Mouse (Mus musculus) neural tube, embryonic 15.5 days (tissue): ENCODE data around the gene Pde4b. TPM values are rescaled to one million over a fixed set of nuclear protein-coding genes. Genes with fewer than 3 reads are reported as not detected.

Experiments used
- ATAC-seq: fragments of 200-750 bp; cut with Nextera tagmentation; 2 replicates; pipeline ENCODE4 v1.8.0; 2017; ENCODE audit warnings: mild to moderate bottlenecking, moderate TSS enrichment, moderate library complexity; ENCODE audit not compliant: low FRiP score
- H3K27ac ChIP-seq: fragments of 300-500 bp; sonication (generic); replicated peaks from 2 replicates; pipeline ENCODE4 v1.5.1; 2015; ENCODE audit warnings: mild to moderate bottlenecking, inconsistent platforms
- H3K27me3 ChIP-seq: fragments of 300-500 bp; sonication (generic); replicated peaks from 2 replicates; pipeline ENCODE4 v1.6.1; 2015; ENCODE audit warnings: inconsistent platforms
- H3K36me3 ChIP-seq: fragments of 300-500 bp; sonication (generic); 2 replicates; pipeline ENCODE4 v1.6.1; 2015; ENCODE audit warnings: inconsistent platforms
- H3K4me1 ChIP-seq: fragments of 300-500 bp; sonication (generic); 2 replicates; pipeline ENCODE4 v1.6.1; 2015; ENCODE audit warnings: inconsistent platforms
- H3K4me2 ChIP-seq: fragments of 300-500 bp; sonication (generic); 2 replicates; pipeline ENCODE4 v1.6.1; 2015; ENCODE audit warnings: inconsistent platforms, mild to moderate bottlenecking, moderate library complexity
- H3K4me3 ChIP-seq: fragments of 300-500 bp; sonication (generic); replicated peaks from 2 replicates; pipeline ENCODE4 v1.5.1; 2015; ENCODE audit warnings: mild to moderate bottlenecking, inconsistent platforms
- H3K9ac ChIP-seq: fragments of 300-500 bp; sonication (generic); replicated peaks from 2 replicates; pipeline ENCODE4 v1.6.1; 2015; ENCODE audit warnings: mild to moderate bottlenecking, inconsistent platforms
- H3K9me3 ChIP-seq: fragments of 300-500 bp; sonication (generic); replicated peaks from 2 replicates; pipeline ENCODE4 v1.6.1; 2016; ENCODE audit warnings: inconsistent platforms
- WGBS: fragments of 180-500 bp; shearing (Covaris S2); methylation state at CpG from one replicate; pipeline ENCODE4 v1.1.7; 2015; ENCODE audit warnings: mixed read lengths; 5-methylcytosine and 5-hydroxymethylcytosine counted together
- polyA plus RNA-seq: library from polyadenylated mRNA; unstranded; fragments of >200 nt; fragmentation: Nextera tagmentation; extraction: Ambion mirVana; gene quantifications from 2 replicates; pipeline ENCODE4 v1.2.1, GENCODE M21; 2015

Pde4b gene
- polyA plus RNA-seq, 1 experiment from 2014 or later, result 40.9 TPM

GRCm38 (mm10) chr4:102254466-102255294 lies 167.3 kb downstream of the Pde4b start:
- Histone ChIP-seq H3K9ac (peak overlapping the region; percentile 60), H3K9me3 (no peaks in the 10 kb centered on the region), H3K4me1 (peaks cover 13% of the 10 kb centered on the region), H3K4me3 (peak overlapping the region; percentile 47), H3K27ac (peak overlapping the region; percentile 86), H3K4me2 (peak overlapping the region; percentile 78), H3K27me3 (no peaks in the 10 kb centered on the region), H3K36me3 (no peaks in the 10 kb centered on the region)
- ATAC-seq, result peak; percentile 81
- WGBS, result 4% methylated on average over 15 of the region's 15 CpGs

DNA sequence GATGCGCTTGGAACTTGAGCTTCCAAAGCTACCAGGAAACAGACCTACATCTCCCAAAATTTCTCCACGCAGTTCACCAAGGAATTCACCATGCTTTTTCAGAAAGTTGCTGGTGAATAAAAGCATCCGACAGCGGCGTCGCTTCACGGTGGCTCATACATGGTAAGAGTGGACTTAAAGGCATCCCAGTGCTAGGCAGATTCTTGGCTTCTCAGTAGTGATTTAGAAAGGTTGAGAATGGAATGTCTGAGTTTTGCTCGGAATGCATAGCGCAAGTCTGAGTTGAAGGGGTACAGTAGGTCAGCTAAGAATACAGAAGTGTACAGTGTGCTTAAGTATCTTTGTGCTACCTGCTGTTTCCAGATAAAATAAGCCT lies 167.9 kb downstream of the Pde4b start:
- H3K4me2 ChIP-seq, result peak overlapping the region; percentile 78
- H3K27me3 ChIP-seq, result no peaks in the 10 kb centered on the region
- H3K4me1 ChIP-seq, result peaks cover 13% of the 10 kb centered on the region
- H3K27ac ChIP-seq, result peak overlapping the region; percentile 86
- no peaks in the 10 kb centered on the region for H3K9me3 ChIP-seq
- no peaks in the 10 kb centered on the region for H3K36me3 ChIP-seq
- H3K9ac ChIP-seq, result peak overlapping the region; percentile 60
- ATAC-seq, result peak; percentile 26; the same call in 1 of the 2 replicates
- 20% methylated on average over 9 of the region's 9 CpGs for WGBS
- H3K4me3 ChIP-seq, result peak overlapping the region; percentile 47

DNA sequence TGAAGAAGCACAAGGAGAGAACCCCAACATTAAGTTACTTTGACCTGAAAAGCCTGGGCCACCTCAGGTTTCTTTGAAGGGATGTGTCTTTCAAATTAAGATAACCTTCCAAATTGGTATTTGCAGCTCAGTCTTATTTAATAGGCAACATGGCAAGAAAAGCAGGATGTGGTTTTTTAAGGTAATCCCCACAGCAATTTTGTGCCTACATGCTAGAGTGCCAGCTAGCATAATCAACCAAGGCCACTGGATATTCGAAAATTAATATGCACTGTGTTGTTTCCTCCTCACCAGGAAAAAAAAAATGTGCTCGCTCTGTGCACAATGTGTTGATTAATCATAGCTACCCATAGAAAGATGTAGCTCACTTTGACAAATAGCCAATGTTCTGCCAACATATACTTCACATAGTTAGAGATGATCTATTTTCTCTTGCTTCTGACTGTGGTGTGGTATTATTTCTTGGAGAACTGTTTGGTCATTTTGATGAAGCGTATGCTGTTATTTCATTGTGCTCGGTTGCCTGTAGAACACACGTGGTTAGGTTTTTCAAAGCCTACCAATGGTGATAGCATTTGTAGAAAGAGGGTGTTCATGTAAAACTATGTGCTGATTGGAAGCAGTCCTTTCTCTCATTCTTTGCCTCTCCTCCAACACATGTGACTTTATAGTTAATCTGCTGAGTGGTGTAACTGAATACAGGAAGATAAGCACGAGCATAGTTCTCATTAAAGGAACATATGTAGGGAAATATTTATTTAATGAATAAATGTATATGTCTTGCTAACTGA lies 169.0 kb downstream of the Pde4b start:
- 57% methylated on average over 6 of the region's 6 CpGs for WGBS
- Histone ChIP-seq H3K9ac (no peak overlapping the region), H3K9me3 (no peaks in the 10 kb centered on the region), H3K27me3 (no peaks in the 10 kb centered on the region), H3K4me3 (peak overlapping the region; percentile 32), H3K4me2 (peak overlapping the region; percentile 78), H3K27ac (no peak overlapping the region), H3K36me3 (no peaks in the 10 kb centered on the region), H3K4me1 (peaks cover 13% of the 10 kb centered on the region)
- peak; percentile 28; the same call in 1 of the 2 replicates for ATAC-seq

DNA sequence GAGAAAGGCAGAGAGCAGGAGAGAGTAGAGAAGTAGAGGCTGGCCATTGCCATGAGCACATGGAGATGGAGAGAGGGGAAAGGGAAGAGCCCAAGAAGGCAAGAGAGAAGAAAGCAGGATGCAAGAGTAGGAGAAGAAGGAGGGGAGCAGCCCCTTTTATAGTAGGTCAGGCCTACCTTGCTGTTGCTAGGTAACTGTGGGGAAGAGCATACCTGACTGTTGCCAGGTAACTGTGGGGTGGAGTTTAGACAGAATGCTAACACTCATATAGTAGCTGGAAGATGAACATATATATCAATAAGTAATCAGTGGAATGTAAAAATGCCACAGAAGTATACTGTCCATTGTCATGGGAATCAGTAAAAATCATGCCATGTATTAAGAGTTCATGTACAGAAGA lies 172.9 kb downstream of the Pde4b start:
- no peak overlapping the region for H3K27ac ChIP-seq
- no peaks in the 10 kb centered on the region for H3K27me3 ChIP-seq
- no peak overlapping the region for H3K9ac ChIP-seq
- ATAC-seq, result no peak
- peaks cover 3% of the 10 kb centered on the region; the same call in 1 of the 2 replicates for H3K4me1 ChIP-seq
- H3K4me3 ChIP-seq, result no peak overlapping the region
- no peaks in the 10 kb centered on the region for H3K9me3 ChIP-seq
- H3K36me3 ChIP-seq, result no peaks in the 10 kb centered on the region
- no peak overlapping the region for H3K4me2 ChIP-seq

DNA sequence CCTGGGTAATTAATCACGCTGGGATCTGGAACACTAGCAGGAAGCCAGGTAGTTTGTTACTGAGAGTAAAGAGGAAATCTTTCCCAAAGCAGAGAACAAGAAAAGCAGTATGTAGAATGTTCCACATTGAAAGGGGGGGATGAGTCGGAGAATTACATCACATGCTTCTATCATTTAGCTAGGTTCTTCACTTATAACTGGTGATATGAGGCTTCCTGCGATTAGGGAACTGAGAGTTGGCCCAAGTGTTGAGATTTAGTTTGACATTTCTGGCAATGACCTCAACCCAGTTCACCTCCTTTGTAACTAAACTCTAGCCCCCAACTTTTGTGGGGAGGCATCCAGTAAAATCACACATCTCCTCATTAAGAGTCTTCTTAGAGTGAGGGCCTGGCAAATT lies 185.0 kb downstream of the Pde4b start:
- Histone ChIP-seq H3K27ac (0 out of 2 replicates have a peak overlapping the region, but pooled peaks have one; percentile 9), H3K4me3 (no peak overlapping the region), H3K9ac (no peak overlapping the region), H3K9me3 (no peaks in the 10 kb centered on the region), H3K4me2 (no peak overlapping the region), H3K27me3 (no peaks in the 10 kb centered on the region), H3K4me1 (peaks cover 6% of the 10 kb centered on the region), H3K36me3 (no peaks in the 10 kb centered on the region)
- no peak for ATAC-seq
- 85% methylated on average over 3 of the region's 3 CpGs for WGBS

DNA sequence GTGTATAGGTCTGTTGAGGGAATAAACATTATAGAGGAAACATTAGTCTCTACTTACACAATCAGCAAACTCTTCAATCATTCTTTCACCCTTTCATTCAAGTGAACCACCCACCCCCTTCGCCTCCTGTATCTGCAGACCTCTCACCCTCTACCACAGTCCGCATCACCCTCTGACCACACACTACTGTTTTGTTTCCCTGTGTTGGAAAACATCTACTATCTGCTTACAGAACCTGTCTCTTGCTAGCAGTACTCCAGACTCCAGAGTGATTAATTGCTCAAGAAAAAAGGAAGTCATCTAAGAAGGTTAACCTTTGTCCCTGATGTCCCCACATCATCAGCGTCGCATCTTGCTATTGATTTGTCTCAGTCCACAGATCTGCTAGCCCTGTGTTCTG lies 185.4 kb downstream of the Pde4b start:
- no peak overlapping the region for H3K27ac ChIP-seq
- H3K27me3 ChIP-seq, result no peaks in the 10 kb centered on the region
- 75% methylated on average over 4 of the region's 4 CpGs for WGBS
- H3K4me3 ChIP-seq, result no peak overlapping the region
- H3K4me1 ChIP-seq, result peaks cover 6% of the 10 kb centered on the region
- no peak for ATAC-seq
- H3K9ac ChIP-seq, result no peak overlapping the region
- no peak overlapping the region for H3K4me2 ChIP-seq
- H3K36me3 ChIP-seq, result no peaks in the 10 kb centered on the region
- H3K9me3 ChIP-seq, result no peaks in the 10 kb centered on the region

GRCm38 (mm10) chr4:102275716-102276115 lies 188.4 kb downstream of the Pde4b start:
- H3K4me3 ChIP-seq, result no peak overlapping the region
- no peak overlapping the region for H3K9ac ChIP-seq
- no peak overlapping the region for H3K27ac ChIP-seq
- no peaks in the 10 kb centered on the region for H3K27me3 ChIP-seq
- H3K36me3 ChIP-seq, result no peaks in the 10 kb centered on the region
- WGBS, result 71% methylated on average over 4 of the region's 4 CpGs
- ATAC-seq, result no peak
- H3K4me2 ChIP-seq, result no peak overlapping the region
- no peaks in the 10 kb centered on the region for H3K9me3 ChIP-seq
- peaks cover 6% of the 10 kb centered on the region for H3K4me1 ChIP-seq

- Histone ChIP-seq H3K4me3 (no peak overlapping the region), H3K27me3 (no peaks in the 10 kb centered on the region), H3K4me1 (peaks cover 6% of the 10 kb centered on the region), H3K36me3 (no peaks in the 10 kb centered on the region), H3K4me2 (no peak overlapping the region), H3K9me3 (no peaks in the 10 kb centered on the region), H3K27ac (no peak overlapping the region), H3K9ac (no peak overlapping the region)
- ATAC-seq, result no peak
- 69% methylated on average over 2 of the region's 2 CpGs for WGBS
Measured at GRCm38 (mm10) chr4:102278958-102279357, 191.6 kb downstream of the Pde4b start.

DNA sequence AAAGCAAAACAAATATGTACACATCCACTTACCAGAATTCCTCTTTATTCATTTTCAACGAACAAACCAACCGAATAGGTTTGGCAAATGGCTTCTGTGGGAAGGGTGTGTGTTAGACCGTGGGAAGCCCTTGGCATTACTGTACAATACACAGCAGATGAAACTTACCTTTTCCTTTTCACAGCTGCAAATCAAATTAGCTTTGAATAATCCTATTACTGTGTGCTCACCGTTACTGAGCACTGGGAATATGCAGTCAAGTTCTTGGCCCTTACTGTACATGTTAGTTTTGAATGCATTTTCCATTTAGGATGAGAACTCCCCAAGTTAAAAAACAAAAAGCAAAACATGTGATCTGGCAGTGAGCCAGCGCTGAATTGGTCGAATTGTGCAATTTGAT lies 199.8 kb downstream of the Pde4b start:
- 75% methylated on average over 6 of the region's 6 CpGs for WGBS
- H3K9me3 ChIP-seq, result no peaks in the 10 kb centered on the region
- no peak for ATAC-seq
- H3K27ac ChIP-seq, result no peak overlapping the region
- no peak overlapping the region for H3K4me2 ChIP-seq
- no peaks in the 10 kb centered on the region for H3K4me1 ChIP-seq
- H3K9ac ChIP-seq, result no peak overlapping the region
- H3K27me3 ChIP-seq, result no peaks in the 10 kb centered on the region
- H3K4me3 ChIP-seq, result no peak overlapping the region
- no peaks in the 10 kb centered on the region for H3K36me3 ChIP-seq

DNA sequence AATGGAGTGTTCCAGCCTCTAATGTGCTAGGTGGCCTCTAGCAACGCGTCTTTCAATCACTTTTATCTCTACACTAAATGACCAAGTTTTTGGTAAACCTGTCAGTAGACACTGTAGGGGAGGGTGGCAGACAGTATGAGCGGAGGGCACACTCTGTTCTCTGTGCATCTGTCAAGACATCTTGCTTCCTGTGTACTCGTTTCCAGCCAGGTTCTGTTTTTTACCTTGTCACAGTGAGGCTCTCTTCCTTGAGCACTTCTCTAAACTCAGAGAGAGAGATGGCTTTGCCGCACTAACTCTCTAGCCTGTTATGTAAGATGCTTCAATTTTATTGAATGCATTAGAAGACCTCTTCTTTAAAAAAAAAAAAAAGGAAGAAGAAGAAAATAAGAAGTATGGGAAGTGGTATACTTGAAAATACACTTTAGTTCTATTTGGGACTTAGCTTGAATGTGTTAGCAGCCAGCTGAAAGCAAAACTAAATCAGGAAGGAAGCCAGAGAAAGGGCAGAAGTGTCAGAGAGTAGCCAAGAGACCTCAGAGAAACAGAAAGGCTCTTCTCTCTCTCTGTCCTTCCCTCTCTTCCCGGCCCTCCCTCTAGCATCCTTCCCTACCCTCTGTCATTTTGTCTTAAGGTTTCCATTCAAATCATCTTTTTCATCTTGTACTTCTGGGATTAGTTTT lies 202.8 kb downstream of the Pde4b start:
- Histone ChIP-seq H3K27ac (no peak overlapping the region), H3K9me3 (no peaks in the 10 kb centered on the region), H3K4me3 (no peak overlapping the region), H3K36me3 (no peaks in the 10 kb centered on the region), H3K4me2 (no peak overlapping the region), H3K27me3 (no peaks in the 10 kb centered on the region), H3K4me1 (no peaks in the 10 kb centered on the region), H3K9ac (no peak overlapping the region)
- 69% methylated on average over 6 of the region's 6 CpGs for WGBS
- ATAC-seq, result no peak

DNA sequence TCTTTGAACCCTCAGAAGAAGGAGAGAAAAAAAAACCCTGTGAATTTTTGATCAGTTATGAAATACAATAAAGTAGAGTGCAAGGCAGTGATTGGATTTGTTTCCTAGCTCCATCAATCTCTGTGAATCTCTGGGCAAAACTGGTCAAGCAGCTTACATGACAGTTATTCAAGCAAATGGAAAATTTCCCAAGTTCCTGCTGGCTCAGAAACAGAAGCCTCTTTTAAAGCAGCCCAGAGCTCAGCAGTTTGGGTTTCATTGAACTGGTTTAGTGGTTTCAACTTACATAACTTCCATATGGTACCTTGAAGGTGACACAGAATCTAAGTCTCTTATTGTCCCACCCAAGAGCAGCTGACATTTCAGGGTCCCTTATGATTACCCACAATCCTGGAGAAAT lies 210.2 kb downstream of the Pde4b start:
- Histone ChIP-seq H3K27me3 (no peaks in the 10 kb centered on the region), H3K4me1 (no peaks in the 10 kb centered on the region), H3K9me3 (no peaks in the 10 kb centered on the region), H3K4me3 (no peak overlapping the region), H3K27ac (no peak overlapping the region), H3K36me3 (no peaks in the 10 kb centered on the region), H3K9ac (no peak overlapping the region), H3K4me2 (no peak overlapping the region)
- ATAC-seq, result no peak
